Mouse (Mus musculus): ENCODE data around the gene 1700074P13Rik.
"Not testable (repeated sequence)": the region's sequence is repeated elsewhere in the genome, so short reads cannot be mapped to it uniquely, and the experiment has no call there.

1700074P13Rik gene

DNA sequence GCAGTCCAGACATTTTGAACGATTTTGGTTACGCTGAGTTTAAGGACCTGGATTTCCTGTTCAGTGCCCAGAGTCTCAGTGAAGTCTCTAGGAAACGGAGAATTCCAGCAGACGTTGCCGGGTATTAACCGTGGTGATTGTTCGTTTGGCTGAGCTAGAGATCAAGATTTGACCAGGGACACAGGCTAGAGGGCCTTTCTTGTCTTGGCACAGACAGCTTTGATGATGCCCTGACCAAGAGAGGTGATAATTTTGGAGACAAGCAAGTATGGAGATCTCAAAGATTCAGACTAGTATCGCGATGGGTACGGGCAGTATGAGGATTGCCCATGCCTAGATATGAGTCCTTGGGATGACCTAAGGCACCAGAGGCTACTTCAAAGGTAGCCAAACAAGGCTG is at the start of gene 1700074P13Rik:
Gene 1700074P13Rik, minus strand, starts transcription at position 101 of the 400 bp plus-strand sequence.
- DNase-seq (ENCODE audit: low spot score) = no peak

DNA sequence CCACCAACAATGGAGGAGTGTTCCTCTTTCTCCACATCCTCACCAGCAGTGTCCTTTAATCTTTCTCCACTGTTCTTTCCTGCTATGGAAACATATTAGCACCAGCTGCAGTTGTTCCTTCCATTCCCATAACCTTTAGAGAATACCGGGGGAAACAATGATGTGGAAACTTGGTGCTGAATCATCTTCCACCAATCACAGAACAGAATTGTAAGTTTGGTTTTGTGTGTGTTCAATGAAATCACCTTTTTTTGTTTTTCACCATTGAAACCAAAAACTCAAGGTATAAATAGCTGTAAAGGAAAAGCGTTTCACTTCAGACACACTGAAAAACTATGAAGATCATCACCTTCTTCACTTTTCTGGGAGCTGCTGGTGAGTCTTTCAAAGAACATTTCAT is 24.1 kb upstream of the 1700074P13Rik start, which contains the start of gene 1810009J06Rik:
Gene 1810009J06Rik, plus strand, starts transcription at position 301 of the 400 bp plus-strand sequence.
- DNase-seq (ENCODE audit: low spot score) = not testable (repeated sequence)

DNA sequence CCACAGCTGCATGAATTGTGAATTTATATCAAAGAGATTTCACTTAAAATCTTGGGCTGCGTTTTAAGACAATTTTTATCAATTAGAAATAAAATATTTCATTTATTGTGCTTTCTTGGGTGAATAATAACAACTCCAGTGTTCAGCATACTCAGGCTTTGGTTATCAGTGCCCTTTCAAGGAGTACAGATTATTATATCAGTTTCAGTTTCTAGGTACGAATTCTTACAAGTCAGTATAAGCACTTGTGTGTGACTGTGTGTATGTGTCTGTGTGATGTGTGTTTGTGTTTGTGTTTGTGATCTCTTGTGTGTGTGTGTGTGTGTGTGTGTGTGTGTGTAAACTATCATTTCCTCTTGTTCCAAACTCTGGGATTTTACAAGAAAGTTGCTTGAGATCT is 13.4 kb upstream of the 1700074P13Rik start:
- DNase-seq (ENCODE audit: low spot score) = no peak

DNA sequence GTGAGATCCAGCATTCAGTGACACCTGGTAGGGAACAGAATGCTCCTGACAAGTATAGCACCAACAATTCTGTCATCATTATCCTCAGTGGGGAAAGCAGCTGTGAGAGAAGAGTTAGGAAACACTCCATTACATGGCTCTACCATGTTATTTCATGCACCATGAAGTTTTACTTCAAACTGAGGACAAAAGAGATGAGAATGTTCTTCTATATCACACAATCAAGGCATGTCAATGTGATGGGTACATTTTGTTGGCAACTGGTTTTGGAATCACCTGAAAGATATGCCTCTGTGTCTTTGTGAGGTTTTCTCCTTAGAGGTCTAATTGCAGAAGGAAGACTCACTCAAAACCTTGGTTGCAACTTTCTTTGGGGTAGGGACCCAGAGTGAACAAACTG is 11.4 kb upstream of the 1700074P13Rik start, which contains the start of gene Gm4744:
Gene Gm4744, minus strand, starts transcription at position 101 of the 400 bp plus-strand sequence.
- no peak for DNase-seq (ENCODE audit: low spot score)

DNA sequence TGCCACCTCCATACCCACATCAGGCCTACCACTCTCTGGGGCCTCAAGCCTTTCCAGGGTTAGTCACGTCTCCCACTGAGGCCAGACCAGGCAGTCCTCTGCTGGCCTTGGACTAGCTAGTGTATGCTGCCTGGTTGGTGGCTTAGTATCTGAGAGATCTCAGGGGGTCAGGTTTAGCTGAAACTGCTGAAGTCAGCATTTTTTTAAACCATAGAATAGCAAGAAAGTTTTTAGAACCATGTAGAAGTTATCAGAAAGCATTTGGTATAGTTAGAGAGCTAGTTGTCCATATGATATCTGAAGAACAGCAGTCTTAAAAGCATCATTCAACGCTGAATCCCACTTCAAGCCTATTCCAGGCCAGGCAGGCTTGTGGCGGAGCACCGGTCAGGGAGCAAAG is 20.4 kb downstream of the 1700074P13Rik start:
- DNase-seq (ENCODE audit: low spot score) = no peak

DNA sequence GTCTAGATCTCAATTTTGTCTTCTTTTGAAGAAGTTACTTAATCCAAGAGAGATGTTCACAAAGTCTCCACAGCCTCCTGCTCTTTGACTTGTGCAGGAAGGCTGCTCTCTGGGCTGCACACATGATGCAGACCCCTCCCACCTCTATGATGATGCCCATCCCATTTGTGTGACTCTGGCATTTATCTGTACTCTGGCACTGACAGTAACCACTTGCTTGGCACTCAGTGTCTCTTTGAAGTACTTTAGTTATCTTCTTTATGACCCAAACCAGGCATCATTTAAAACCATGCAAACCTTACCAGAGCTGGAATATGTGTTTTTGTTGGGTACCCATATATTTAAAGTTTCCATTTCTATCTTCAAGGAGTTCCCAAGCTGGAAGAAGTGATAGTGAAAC is 40.1 kb downstream of the 1700074P13Rik start, which contains the start of gene Prss58:
Gene Prss58, minus strand, starts transcription at position 101 of the 400 bp plus-strand sequence.
- no peak for DNase-seq (ENCODE audit: low spot score)

DNA sequence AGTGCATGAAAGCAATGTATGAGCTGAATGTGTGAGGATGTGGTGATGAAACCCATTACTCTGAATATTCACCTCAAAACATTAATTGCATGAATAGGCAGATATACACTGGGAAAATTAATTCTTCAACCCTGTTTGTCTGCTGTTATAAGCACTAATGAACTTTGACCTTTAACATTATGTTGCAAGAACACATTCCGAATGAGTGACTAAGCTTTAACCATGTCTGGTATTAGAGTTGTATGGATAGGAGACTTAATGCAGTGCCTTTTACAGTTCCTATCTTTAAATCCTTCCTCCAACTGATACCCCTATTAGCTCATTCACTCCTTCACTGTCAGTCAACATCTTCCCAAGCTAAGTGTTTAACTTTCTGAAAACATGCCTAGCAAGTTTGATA is 45.6 kb downstream of the 1700074P13Rik start:
- DNase-seq (ENCODE audit: low spot score) = no peak

DNA sequence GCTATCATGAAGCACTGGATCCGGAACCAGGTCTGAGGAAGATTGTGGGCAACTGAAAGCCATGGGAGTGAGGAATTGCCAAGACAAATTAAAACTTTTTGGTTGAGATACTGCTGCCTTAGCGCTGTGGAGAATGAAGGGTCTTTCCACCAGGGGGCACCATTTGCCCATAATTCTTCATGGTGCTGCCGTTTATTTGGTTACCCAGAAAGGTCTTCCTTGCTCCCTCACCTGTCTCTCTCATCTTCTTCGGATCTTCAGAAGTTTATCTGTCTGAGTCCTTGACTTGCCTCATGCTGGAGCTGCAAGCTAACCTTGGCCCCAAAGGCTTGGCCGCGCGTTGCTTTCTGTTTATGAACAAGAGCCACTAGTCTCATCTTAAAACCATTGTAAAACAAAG is 46.8 kb downstream of the 1700074P13Rik start:
- no peak for DNase-seq (ENCODE audit: low spot score)

DNA sequence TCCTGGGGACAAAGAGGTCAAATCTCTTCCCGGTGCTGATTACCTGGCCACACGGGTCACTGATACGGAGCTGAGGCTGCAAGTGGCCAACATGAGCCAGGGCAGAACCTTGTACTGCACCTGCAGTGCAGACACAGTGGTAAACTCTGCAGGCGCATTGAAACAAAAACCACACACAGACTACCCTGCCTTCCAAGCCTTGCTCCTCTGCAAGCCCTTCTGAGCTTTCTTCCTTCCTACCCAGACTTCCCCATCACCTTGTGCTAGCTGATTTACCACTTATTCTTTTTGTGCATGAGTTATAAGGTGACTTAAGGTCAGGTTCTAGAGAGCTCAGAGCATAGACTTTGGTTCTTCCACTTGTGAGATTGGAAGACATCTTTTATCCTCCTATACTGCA is 48.6 kb downstream of the 1700074P13Rik start:
- no peak for DNase-seq (ENCODE audit: low spot score)

DNA sequence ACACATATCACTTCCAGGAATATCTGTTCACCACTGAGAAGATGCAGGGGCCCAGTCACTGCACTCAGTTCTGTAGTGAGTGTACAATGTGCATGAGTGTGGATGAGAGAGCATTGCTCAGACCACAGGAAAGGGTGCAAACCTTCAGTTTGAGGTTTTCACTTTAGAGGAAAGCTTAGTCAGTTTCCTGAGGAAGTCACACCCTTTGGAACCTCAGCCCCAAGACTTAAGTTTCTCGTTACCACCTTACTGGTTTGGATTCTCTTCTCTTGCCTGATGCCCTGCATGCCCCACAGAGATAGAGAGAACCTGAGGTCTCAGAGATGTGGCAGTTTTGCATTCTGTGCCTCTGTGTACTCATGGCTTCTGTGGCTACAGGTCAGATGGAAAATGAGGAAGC is 49.4 kb downstream of the 1700074P13Rik start:
- DNase-seq (ENCODE audit: low spot score) = no peak

DNA sequence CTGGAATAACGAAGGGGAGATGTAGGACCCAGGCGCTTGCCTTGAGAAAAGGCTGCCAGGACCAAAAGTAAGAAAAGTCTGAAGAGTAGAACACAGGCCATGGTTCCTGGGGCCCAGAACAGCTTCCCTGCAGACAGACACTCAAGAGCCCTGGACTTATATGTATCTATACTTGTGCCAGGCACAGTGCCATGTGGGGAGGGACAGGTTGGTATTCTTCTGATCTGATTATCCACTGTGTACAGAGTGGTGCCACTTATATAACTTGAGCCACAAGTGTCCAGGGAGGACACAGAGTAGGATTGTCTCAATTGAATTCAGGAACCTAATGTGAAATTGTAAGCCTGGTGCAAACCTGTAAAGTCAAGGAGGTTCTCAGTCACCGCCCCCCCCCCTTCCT is 53.0 kb downstream of the 1700074P13Rik start, which contains the start of gene Moxd2:
Gene Moxd2, minus strand, starts transcription at position 101 of the 400 bp plus-strand sequence.
- DNase-seq (ENCODE audit: low spot score) = no peak
